Mouse (Mus musculus): ENCODE measurements around the gene Olfr1168. TPM values are rescaled to one million over a fixed set of nuclear protein-coding genes. Genes with fewer than 3 reads are reported as not detected.
"Not testable (repeated sequence)": the region's sequence is repeated elsewhere in the genome, so short reads cannot be mapped to it uniquely, and the experiment has no call there.

The Olfr1168 gene
- not detected for total RNA-seq (2021)
- long read RNA-seq, experiment 1 = 0 reads
- long read RNA-seq, experiment 2 = 0 reads

DNA sequence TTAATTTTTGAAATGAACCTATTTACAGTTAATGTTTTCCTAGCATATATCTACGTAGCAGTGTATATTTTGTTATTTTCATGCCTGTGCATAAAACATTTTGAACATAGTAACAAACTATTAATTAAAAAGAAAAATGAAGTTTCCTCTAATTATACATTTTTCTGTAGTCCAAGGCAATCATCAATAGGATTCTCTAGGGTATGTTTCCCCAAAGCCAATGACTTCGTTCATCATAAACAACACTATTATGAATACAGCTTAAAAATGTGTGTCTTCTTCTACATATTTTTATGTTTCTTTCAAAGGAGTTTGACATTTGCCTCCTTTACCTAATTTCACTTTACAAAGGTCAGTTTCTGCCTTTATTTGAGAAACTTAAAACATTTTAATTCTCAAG is at the start of gene Olfr1168:
Gene Olfr1168 (plus strand): TSS at position 301 of the 400 bp plus-strand sequence.
- no peak for DNase-seq

DNA sequence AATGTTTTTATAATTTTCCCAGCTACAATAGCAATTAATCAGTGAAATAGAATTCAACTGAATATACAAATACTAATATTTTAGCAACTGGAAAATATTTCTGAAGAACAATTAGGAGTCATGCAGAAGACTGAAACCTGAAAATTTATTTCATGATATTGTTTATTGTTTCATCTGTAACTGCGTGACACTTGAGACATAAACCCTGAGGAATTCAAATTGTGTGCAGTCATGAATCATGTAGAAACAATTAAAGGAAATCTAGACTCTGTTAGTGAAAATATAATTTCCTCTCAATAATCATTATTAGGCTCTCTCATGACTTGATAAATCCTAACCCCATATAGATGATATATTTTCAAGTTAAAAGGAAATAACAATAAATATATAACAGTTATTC is 26.6 kb upstream of the Olfr1168 start, which contains the start of gene Olfr1167:
Gene Olfr1167 (minus strand): TSS at position 101 of the 400 bp plus-strand sequence.
- not testable (repeated sequence) for DNase-seq

- DNase-seq = no peak
Measured at GRCm38 (mm10) chr2:88220784-88221183, 39.1 kb downstream of the Olfr1168 start.

DNA sequence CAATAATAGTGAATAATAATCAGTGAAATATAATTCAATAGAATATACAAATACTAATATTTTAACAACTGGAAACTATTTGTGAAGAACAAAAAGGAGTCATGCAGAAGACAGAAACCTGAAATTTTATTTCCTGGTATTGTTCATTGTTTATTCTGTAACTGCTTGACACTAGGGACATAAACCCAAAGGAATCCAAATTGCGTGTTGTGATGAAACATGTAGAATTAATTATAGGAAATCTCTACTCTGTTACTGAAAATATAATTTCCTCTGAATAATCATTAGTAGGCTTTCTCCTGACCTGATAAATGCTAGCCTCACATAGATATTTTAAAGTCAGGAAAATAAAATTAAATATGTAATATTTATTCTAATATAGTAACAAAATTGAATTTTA is 46.6 kb downstream of the Olfr1168 start, which contains the start of gene Olfr1170:
Gene Olfr1170 (minus strand): TSS at position 101 of the 400 bp plus-strand sequence.
- no peak for DNase-seq

Other genes with a start within 250 kb of the Olfr1168 start
- gene Olfr1155, start 236.7 kb upstream of the Olfr1168 start, total RNA-seq (2021) = not detected
- gene Olfr1156, start 228.8 kb upstream of the Olfr1168 start, total RNA-seq (2021) = not detected
- not detected for gene Olfr1157, start 213.6 kb upstream of the Olfr1168 start, total RNA-seq (2021)
- not detected for gene Olfr74, start 207.2 kb upstream of the Olfr1168 start, total RNA-seq (2021)
- gene Olfr1158, start 191.8 kb upstream of the Olfr1168 start, total RNA-seq (2021) = not detected
- gene Olfr1160, start 173.6 kb upstream of the Olfr1168 start, total RNA-seq (2021) = not detected
- gene Olfr1161, start 159.1 kb upstream of the Olfr1168 start, total RNA-seq (2021) = not detected
- gene Olfr73, start 144.2 kb upstream of the Olfr1168 start, total RNA-seq (2021) = not detected
- gene Olfr1162, start 130.8 kb upstream of the Olfr1168 start, total RNA-seq (2021) = not detected
- gene Olfr1163, start 110.0 kb upstream of the Olfr1168 start, total RNA-seq (2021) = not detected
- not detected for gene Olfr1164, start 87.9 kb upstream of the Olfr1168 start, total RNA-seq (2021)
- gene Olfr1166, start 53.6 kb upstream of the Olfr1168 start, total RNA-seq (2021) = not detected
- gene Olfr1167, start 26.7 kb upstream of the Olfr1168 start, total RNA-seq (2021) = not detected
- gene Olfr1170, start 46.5 kb downstream of the Olfr1168 start, total RNA-seq (2021) = not detected
- gene Olfr1173, start 98.0 kb downstream of the Olfr1168 start, total RNA-seq (2021) = not detected
- gene Olfr1174-ps, start 133.3 kb downstream of the Olfr1168 start, total RNA-seq (2021) = not detected
- gene Olfr1175-ps, start 145.3 kb downstream of the Olfr1168 start, total RNA-seq (2021) = not detected
- not detected for gene Olfr1176, start 154.8 kb downstream of the Olfr1168 start, total RNA-seq (2021)
- not detected for gene Olfr1177-ps, start 164.6 kb downstream of the Olfr1168 start, total RNA-seq (2021)
- not detected for gene Olfr1178, start 205.2 kb downstream of the Olfr1168 start, total RNA-seq (2021)
- not detected for gene Olfr1179, start 224.6 kb downstream of the Olfr1168 start, total RNA-seq (2021)
- not detected for gene Olfr1180, start 237.3 kb downstream of the Olfr1168 start, total RNA-seq (2021)
- gene Olfr1181, start 244.3 kb downstream of the Olfr1168 start, total RNA-seq (2021) = not detected